Mouse (Mus musculus): ENCODE data around the gene Dmbx1.

The Dmbx1 gene

GRCm38 (mm10) chr4:115939295-115940102 is at the start of gene Dmbx1:
TSS of gene Dmbx1 (minus strand) at chr4:115939926.
- no peak for DNase-seq (ENCODE audit: low spot score)

DNA sequence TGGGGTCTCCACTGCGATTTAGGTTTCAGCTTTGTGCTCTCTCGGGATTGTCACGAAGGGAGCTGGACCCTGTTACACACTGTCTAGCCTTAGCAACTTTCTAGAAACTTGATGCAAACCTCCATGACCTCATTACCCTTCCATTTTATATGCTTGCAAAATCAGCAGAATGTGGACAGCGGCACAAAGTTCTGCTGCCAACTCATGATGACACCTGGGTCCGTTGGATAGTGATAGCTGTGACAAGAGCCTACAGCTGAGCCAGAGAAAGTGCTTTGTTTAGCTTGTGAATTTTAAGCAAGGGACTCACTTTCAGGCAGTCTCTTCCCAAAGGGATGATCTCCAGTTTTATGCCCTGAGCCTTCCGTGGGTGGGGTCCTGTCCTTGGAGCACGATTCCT is 49.7 kb upstream of the Dmbx1 start:
- DNase-seq (ENCODE audit: low spot score): no peak

DNA sequence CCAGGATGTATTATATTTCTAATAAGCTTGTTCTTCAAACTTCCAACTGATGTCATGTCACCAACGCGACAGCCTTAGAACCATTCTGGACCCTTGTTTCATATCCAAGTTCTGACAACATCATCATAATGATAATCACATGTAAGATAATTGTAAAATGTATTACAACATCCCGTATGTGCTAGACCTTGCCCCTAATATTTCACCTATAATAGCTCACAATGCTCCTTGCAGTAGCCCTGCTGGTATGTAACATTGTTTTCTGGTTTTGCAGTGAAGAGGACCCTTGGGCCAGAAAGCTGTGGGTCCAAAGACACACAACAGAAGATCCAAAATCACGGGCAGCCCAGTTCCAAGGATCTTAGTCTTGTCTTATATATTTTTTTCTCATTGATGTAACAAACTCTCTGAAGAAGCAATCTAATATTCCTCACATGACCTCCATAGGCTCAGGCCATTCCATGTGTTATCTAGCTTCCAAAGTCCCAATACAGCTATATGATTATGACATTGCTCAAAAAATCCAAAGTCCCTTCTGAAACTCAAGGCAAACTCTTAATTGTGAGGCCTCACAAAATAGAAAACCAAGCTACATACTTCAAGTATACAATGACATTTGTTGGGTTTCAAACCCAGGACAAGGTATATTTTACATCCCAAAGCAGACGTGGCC is 48.3 kb upstream of the Dmbx1 start:
- no peak for DNase-seq (ENCODE audit: low spot score)

- DNase-seq (ENCODE audit: low spot score): peak; percentile 15
Measured at GRCm38 (mm10) chr4:115987436-115987835, 47.7 kb upstream of the Dmbx1 start.

GRCm38 (mm10) chr4:115984967-115985366 is 45.2 kb upstream of the Dmbx1 start:
- peak; percentile 25 for DNase-seq (ENCODE audit: low spot score)

- peak; percentile 80 for DNase-seq (ENCODE audit: low spot score)
Measured at GRCm38 (mm10) chr4:115984111-115984510, 44.4 kb upstream of the Dmbx1 start.

DNA sequence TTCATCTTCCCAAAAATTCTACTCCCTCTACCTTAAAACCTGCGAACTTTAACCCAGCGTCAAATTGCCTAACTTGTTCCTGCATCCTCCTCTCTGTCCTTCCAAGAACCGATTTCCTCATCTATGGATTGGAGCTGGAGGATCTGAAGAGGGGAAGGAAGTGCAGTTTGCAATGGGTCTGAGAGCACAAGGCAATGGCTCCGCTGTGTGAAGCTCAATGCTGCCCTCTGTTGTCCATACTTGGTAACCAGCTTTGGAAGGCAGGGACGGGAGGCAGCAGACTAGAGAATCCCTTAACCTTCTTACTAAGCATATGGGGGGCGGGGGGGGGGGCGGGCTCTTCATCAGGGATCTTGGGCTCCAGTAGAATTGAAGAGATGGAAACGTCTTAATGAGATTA is 41.0 kb upstream of the Dmbx1 start:
- DNase-seq (ENCODE audit: low spot score): peak; percentile 72

- DNase-seq (ENCODE audit: low spot score): no peak
Measured at GRCm38 (mm10) chr4:115979437-115979836, 39.7 kb upstream of the Dmbx1 start.

DNA sequence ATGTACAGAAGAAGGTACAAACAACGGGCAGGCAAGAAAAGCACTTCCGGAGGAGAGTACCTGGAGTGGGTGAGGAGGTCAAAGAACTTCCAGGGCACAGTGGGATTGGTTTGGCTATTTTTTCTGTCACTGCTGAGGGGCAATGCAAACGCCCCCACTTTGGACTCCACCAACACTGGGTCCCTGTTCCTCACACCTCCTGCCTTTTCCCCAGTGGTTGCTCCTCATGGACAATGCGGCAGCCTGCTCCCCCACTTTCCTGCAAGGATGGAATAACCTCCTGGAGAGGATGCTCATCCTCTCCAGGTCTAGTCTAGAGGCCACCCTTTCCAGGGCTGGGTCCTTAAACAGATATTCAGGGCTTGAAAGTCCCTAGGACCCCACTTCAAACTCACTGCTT is 39.2 kb upstream of the Dmbx1 start:
- no peak for DNase-seq (ENCODE audit: low spot score)

DNA sequence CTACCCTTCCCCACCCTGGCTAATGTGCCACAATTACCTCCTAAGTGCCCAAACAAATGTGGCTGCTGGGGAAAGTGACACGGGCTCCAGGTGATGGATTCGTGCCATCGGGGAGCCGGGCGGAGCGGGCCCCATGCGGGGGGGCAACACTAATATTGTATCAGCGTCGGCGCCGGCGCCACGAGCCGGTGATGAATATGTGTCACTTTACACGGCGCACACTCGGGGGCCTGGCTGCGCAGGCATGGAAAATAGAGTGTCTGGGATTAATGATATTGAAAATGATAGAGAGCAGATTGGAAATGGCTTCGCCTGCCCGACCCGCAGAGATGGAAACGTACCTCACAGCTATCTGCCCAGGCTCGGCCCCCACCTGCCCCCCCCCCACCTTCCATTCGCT is 32.8 kb upstream of the Dmbx1 start:
- no peak for DNase-seq (ENCODE audit: low spot score)

GRCm38 (mm10) chr4:115964446-115964845 is 24.7 kb upstream of the Dmbx1 start:
- DNase-seq (ENCODE audit: low spot score): no peak

- DNase-seq (ENCODE audit: low spot score): no peak
Measured at GRCm38 (mm10) chr4:115963751-115964150, 24.0 kb upstream of the Dmbx1 start.

DNA sequence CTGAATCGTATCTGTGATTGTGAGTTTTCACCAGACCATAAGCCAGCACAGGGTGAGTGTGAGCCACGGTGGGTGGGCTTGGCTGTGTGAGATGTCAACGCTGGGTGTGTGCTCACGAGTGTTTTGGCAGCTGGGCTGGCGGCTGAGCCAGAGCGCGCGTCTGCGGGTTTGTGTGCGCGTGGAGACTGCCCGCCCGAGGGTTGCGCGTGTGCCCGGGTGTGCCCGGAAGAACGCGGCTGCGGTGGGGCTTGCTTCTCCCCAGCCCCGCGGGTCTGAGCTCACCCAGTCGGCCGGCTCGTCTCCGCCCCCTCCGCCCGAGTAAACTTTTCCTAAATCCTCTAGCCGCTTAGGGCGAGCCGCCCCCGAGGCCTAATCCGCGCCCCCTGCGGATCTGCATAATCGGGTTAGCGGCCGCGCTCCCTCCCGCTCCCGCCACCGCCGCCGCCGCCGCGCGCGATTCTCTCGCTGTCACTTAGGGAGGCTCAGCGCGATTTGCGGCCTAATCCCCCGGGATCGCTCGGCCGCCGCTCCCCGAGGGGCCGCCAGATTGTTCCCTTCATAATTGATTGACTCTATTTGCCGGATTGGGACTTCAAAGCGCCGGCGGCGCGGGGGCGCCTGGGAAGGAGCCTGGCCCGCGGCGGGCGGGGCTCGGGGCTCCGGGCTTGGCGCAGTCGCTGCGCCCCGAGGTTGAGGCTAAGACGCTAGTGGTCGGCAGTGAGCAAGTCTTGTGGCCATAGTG is 23.1 kb upstream of the Dmbx1 start:
- DNase-seq (ENCODE audit: low spot score): peak; percentile 21

GRCm38 (mm10) chr4:115961991-115962390 is 22.3 kb upstream of the Dmbx1 start:
- no peak for DNase-seq (ENCODE audit: low spot score)

DNA sequence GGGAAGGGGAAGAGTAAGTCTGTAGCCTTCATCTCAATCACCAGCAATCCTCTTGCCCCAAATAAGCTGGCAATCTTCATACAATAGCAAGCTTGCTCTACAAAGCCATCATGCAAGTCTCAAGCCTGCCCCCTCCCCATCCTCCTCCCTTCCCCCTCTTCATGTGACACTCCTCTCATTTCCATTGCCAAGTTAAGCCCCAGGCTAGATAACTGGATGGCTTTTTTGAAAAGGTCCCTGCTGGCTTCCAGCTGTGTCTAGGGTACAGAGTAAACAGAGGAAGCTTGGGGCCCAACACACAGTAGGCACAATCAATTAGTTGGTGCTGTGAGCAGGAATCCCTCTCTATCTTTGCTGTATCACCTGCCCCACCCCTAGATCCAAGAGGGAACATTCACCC is 19.8 kb upstream of the Dmbx1 start:
- DNase-seq (ENCODE audit: low spot score): no peak

- no peak for DNase-seq (ENCODE audit: low spot score)
Measured at GRCm38 (mm10) chr4:115955494-115955775, 15.7 kb upstream of the Dmbx1 start.

DNA sequence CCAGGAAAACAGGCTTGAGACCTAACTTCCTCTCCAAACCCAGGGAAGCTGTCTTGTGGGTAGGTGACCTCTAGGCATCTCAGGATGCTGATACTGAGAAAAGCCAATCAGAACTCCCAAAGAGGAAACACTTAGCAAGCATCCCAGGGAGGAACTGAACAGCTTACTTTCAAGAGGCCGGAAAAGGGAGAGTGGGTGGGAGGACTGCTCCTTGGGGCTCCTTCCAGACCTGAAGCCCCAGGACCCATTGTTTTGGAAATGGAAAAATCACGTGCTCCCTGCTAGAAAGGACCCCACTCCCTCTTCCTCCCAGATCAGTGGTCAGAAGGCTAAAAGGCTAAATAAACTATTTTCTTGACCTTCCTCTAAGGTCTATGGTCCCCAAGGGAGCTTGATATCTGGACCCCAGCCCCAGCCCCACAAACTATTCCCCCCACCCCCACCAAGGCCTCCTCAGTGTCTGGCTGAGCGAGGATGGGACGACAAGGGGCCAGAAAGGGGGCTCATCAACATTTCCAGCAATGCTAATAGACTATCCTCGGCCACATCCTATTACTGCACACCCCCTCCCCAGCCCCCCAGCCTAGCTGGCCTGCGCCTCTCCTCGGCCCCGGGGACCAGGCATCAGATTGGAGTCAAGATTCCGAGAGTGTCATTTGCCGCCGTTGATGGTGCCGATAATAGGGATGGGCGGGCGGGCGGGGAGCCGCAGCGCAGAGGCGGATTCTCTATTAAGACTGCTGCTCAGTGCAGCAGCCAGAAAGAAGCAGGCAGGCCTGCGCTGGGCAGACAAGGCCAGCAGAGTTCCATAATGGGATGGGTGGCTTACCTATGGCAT is 15.1 kb upstream of the Dmbx1 start:
- no peak for DNase-seq (ENCODE audit: low spot score)

DNA sequence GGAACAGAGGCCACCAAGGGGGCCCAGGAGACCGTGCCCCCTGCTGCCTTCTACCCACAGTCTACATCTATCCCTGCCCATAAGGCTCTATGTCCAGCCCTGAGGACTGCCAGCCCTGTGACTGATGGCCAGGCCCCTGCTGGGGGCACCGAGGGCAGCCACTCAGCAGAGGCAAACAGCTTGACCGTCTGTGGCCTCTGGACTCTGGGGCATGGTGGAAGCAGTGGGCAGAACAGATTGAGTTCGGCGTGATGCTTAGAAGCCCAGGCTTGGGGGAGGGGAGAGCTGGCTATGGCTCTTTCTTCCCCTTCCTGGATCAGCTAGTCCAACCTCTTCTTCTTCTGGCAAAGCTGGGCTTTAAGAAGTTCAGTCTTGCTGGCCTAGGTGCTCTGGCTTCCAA is 13.8 kb upstream of the Dmbx1 start:
- DNase-seq (ENCODE audit: low spot score): no peak

DNA sequence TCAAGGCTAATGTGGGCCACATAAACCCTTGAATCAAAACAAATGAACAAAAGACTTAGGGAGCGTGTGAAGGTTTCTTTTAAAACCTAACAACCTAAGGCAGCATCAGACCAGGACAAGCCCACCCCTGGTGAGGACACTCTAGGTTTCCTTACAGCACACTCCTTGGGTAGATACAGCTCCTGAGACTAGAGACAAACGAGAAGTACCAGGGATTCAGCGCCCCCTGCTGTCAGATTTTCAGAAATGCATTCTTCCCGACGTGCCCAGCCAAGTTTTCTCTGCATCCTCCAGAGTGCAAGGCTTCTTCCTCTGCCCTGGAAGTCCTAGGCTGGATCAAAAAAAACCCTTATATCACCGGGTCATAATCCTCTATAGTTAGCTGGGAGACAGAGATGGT is 13.0 kb upstream of the Dmbx1 start:
- DNase-seq (ENCODE audit: low spot score): peak; percentile 31

GRCm38 (mm10) chr4:115943669-115944314 is 4.1 kb upstream of the Dmbx1 start:
- DNase-seq (ENCODE audit: low spot score): no peak

- DNase-seq (ENCODE audit: low spot score): no peak
Measured at GRCm38 (mm10) chr4:115941242-115941820, 1.6 kb upstream of the Dmbx1 start.

Data from lung, postnatal 25 days (tissue).